Mouse (Mus musculus) cerebral cortex, adult 2 months (tissue): ENCODE data around the gene Fndc10.

Experiments used
- WGBS: fragments of 180-500 bp; shearing (Covaris S2); methylation state at CpG from one replicate; pipeline ENCODE4 v1.1.7; 2018; 5-methylcytosine and 5-hydroxymethylcytosine counted together

The Fndc10 gene

DNA sequence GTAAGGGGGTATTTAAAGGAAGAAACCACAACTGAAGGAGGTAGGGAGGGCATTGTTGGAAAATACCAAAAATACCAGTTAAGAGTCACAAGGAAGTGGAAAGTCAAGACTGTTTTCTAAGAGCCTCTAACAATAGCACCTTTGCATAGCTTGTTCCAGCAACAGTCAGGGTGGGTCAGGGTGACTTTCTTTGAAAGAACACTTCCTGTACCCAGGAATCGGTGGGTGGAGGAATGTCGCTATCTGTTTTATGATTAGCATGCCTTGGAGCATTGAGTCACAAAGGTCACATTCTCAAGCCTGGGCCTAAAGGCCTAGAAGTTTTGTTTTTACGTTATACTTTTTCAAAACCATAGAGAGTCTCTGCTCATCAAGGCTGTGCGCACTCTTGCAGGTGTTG, 6.4 kb upstream of the Fndc10 start:
- WGBS: 88% methylated on average over 4 of the region's 4 CpGs

DNA sequence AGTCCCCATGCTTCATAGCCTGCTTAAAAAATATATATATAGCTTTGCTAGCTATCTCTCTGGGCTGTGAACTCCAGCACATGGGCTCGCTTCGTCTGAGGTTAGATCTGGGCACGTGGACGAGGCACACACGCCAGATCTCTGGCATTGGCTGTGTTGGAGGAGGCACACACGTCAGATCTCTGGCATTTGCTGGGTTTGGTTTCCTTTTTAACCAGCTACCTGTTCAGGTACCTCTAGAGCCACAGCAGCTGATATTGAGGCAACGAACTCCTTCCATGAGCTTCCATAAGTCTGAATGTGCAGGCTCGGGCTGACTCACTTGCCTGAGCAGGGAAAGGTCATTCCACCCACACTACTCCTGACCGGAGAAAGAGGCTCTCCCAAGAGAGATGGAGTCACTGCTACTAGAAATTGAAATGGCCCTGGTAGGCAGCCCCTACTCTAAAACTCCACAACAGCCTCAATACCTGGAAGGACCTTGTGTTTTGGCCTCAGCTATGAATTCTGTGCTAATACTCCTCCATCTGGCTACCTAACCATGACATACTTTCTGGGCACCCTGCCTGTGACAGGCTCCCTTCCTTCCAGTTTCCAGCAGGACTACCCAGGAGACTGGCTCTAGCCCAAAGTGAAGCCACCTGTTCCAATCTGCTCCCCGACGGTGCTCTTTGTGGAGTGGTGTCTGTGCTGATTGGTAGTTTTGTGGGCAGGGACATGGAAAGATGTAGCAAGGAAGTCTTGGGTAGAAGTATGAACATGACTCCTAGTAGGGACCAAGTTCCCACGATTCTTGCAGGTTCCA, 3.4 kb upstream of the Fndc10 start:
- WGBS: 59% methylated on average over 12 of the region's 12 CpGs

DNA sequence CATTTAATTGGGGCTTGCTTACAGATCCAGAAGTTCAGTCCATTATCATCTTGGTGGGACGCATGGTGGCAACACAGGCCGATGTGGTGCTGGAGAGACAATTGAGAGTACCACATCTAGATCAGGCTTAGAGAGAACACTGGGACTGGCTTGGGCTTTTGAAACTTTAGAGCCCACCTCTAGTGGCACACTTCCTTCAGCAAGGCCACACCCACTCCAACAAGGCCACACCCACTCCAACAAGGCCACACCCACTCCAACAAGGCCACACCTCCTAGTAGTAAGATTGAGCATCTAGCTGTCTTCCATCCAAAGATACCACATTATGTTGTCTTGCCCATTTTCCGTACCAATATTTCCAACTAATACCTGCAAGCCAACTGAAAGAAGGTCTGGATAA, 1.7 kb upstream of the Fndc10 start:
- 94% methylated on average over 3 of the region's 3 CpGs for WGBS

DNA sequence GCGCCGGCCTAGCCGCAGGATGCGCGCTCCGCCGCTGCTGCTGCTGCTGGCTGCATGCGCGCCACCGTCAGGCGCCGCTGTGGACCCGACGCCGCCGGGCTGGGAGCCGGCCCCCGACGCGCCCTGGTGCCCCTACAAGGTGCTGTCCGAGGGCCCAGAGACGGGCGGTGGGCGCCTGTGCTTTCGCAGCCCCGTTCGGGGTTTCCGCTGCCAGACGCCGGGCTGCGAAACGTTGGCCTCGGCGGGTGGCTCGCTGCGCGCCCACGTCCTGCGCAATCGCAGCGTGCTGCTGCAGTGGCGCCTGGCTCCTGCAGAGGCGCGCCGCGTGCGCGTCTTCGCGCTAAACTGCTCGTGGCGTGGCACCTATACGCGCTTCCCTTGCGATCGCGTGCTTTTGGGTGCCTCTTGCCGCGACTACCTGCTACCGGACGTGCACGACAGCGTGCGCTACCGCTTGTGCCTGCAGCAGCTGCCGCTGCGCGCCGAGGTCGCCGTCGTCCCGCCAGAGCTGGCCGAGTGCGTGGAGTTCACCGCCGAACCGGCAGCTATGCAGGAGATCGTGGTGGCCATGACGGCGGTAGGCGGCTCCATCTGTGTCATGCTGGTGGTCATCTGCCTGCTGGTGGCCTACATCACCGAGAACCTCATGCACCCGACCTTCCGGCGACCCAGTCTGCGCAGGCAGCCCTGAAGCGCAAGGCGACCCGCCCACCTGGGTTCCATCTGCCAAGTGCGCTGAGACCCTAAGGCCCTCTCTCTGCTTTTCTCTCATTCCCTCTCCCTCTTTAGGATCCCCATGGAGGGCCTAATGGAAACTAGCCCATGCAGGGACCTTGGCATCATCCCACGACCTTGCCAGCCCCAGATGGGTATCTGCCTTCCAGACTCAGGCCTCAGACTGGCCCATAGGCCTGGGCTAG, 600 bp downstream of the Fndc10 start:
- WGBS: 1% methylated on average over 92 of the region's 92 CpGs

DNA sequence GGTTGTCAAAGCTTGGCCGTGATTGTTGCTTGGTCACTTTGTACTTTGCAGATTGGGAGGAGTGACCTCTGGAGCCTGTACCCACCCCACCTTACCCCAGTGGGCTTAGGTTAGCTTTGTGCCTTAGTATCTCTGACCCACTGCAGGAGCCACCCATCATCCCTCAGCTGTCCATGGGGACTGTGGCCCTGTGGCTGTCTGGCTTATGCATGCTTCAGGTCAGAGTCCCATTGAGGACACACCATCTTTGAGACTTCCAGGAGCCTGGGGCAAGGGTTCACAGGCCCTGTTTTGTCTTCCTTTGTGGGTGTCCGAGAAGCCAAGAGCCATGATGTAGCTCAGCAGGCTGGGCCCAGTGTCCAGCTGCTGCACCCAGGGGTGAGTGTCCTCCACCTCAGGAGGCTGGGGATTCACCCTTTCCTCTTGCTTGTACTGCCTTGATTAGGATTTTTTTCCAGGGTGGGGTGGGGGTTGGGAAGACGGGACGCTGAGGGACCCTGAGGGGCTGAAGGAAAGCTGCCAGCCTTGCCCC, 1.5 kb downstream of the Fndc10 start:
- WGBS: 64% methylated on average over 4 of the region's 4 CpGs

DNA sequence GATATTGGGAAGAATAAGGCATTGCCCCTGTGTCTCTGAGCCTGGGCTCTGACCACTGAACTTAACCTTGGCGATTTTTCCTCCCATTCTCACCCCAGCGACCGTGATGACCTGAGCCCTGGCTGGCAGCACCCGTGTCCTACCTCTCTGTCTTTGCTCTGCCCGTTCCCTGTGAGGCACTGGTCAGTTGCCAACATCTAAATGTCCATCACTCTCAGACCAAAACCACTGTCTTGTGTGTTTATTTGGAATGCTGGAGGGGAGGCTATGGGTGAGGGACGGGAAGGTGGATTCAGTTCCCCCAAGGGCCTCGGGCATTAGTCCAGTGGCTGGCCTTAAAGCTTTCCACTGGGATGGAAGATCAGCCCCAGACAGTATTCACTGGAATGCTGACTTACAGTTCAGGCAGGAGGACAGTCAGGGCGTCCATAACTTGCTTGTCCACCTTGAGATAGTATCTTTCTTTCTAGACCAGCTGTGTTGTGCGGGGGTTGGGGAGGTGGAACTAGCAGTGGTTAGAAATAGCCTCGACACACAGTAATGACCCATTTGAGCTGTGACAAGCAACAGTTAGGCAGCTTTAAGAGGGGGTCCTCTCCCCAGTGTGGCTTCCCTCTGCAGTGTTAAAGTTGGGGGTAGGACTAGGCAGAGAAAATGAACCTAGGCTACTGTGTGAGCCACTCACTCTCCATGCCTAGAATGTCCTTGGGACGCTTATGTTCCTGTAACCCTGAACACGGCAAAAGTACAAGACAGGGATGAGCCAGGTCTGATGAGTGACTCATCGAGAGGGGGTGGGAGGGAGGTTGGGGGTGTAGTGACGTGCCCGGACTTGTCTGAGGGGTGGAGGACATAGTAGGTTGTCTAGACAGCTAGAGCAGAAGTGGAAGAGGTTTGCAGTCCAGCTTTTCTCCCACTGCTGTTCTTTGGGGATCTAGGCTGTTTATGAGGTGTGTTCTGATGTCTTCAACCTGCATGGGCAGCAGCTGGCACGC, 2.4 kb downstream of the Fndc10 start:
- 54% methylated on average over 16 of the region's 16 CpGs for WGBS

DNA sequence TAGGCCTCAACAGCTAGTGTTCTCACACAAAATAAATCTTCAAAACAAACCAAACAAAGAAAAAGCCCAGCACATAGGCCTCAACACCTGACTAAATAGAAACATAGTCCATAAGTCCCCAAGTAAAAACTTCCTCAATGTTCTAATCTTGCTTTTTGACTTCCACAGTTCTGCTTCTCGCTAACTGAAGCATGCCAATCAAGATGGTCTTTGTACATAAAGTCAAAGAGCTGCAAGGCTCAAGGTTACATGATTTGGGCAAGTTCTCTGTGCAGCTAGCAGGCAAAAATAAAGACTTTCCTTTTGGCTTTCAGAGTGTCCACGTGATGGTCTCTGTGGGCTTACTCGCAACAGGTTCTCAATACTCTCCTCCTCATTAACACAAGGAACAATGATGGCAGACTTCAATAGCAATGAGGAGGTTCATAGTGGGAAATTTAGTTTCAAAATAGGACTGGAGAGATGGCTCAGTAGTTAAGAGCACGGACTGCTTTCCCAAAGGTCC, 9.3 kb downstream of the Fndc10 start:
- 94% methylated on average over 4 of the region's 4 CpGs for WGBS

DNA sequence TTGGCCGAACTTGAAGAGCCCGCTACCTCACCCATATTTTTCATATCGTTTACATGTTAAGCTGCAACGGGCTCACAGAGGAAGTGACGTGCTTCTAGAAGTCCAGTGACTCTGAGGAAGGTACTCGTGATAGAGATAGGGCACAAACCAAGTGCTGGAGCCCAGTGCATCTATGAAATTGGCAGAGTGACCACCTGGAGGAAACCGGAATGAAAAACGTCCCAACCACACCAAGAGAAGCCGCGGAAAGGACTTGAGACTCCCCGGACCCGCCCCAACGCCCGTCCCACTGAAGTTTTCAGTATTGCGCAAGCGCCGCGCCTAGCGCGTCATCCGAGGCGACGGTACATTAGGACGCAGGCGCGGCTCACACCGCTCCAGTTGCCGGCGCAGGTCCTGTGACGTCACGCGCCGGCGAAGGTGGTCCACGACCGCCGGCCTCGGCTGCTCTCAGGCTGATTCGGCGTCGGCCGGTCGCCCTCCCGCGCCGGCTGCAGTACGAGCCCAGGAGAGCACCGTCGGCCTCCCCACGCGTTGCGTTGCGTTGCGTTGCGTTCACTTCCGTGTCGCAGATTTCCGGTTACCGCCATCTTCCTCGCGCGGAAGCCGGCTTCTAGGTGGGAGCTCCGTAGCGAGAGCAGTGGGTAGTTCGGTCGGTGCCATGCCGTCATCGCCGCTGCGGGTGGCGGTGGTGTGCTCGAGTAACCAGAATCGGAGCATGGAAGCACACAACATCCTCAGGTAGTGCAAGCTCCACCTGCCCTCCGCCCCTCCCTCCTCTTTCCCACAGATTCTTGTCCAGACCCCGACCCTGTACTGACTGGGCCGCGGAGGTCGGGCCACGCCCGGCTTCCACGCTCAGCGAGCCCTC, 10.8 kb downstream of the Fndc10 start, which contains the start of gene Ssu72:
Gene Ssu72, plus strand, starts transcription at position 80 of the 871 bp plus-strand sequence.
- under 1% methylated on average over 83 of the region's 83 CpGs for WGBS

DNA sequence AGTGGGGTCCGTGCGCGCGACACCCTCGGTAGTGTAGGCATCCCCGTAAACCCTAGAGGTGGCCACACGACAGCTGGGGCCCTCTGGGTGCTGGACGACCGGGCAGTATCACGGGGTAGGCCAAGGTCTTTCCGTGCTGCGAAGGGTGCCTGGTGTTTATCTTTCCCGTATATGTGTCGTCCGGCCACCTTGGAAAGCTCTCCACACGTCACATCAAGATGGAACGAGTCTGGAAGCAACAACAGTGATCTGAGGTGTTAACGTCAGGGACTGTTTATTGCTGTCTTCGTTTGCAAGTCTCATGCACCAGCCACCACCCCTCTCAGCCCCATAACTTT, 11.4 kb downstream of the Fndc10 start:
- 0% methylated on average over 19 of the region's 19 CpGs for WGBS

DNA sequence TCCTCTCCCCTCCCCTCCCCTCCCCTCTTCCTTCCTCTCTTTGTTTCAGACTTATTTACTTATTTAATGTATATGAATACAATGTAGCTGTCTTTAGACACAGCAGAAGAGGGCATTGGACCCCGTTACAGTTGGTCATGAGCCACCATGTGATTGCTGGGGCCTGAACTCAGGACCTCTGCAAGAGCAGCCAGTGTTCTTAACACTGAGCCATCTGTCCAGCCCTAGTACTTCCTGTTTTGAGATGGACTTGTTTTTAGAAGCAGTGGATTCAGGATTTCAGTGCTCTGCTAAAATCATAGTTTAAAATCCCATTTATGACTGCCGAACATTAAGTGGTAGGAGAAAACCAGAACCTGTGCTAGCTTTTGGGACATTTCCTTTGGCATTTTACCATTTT, 14.4 kb downstream of the Fndc10 start:
- 31% methylated on average over 2 of the region's 2 CpGs for WGBS

DNA sequence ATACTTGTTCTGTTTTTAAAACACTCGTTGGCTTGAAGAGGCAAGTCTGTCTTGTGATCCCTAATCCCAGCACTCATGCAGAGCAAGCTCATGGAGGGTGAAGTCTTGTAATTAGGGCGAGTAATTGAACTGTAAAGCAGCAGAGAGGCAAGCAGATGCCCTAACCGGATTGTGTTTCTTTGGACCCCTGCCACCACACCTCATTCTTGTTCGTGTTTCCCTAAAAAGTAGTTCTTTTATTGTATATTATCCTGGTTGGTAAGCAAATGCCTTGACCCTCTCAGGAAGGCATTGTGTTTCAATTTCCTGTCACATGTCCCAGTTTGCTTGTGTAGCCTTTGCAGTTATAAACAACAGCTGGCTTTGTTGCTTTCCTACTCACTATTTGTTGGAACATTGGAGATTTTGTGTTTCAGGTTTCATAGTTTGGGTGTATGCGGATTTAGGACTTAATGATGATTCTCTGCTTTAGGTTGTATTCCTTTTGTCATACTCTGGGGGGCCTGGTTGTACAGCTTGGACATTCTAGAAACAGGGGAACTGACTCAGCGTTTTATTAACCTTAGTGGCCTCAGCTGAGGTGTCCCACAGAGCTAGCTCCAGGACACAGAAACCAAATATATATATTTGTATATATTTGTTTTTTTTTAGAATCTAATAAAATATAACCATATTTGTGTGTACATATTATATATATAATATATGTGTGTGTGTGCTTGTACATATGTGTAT, 16.5 kb downstream of the Fndc10 start:
- 37% methylated on average over 6 of the region's 6 CpGs for WGBS

DNA sequence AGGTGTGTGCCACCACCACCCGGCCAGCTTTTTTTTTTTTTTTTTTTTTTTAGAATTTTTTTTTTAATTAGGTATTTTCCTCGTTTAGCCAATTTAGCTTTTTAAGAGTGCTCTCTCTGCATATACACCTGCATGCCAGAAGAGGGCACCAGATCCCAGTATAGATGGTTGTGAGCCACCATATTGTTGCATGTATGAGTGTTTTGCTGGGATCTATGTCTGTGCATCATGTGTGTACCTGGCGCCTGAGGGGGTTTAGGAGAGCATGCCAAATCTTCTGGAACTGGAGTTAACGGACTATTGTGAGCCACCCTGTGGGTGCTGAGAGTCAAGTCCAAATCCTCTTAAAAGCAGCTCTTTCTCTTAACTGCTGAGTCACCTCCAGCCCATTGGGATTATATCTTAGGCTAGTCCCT, 27.5 kb downstream of the Fndc10 start:
- 26% methylated on average over 4 of the region's 4 CpGs for WGBS

DNA sequence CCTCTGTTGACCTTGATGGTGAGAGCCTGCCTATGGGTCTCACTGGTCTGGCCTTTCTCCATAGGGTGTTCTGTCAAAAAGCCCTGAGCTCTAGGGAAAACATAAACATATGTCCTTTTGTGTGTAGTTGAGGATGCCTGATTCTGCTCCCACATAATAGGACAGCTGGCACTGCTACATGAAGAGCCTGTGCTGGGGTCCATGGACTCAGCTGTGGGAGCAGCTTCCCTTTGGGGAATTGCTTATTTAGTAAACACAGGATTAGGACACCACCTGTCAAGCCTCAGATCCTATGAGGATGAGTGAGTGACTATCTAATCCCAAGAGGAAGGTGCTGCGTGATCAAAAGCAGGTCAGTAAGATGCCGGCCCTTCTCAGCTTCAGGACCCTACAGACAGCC, 33.9 kb downstream of the Fndc10 start:
- 90% methylated on average over 2 of the region's 2 CpGs for WGBS

DNA sequence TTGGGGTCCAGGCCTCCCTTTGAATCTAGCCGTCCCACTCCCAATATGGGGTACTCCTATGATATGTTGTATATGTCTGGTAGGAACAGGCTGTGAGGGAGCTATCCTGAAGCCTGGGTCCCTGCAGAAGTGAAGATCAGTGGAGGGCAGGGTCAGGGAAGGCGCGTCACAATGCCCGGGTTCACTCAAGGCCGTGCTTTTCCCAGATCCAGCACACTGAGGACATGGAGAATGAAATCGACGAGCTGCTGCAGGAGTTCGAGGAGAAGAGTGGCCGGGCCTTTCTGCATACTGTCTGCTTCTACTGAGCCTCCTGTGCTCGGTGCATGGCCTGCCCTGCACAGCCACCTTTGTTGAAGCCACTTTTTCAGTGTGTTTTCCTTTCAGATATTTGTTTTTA, 39.1 kb downstream of the Fndc10 start:
- WGBS: 79% methylated on average over 10 of the region's 10 CpGs

DNA sequence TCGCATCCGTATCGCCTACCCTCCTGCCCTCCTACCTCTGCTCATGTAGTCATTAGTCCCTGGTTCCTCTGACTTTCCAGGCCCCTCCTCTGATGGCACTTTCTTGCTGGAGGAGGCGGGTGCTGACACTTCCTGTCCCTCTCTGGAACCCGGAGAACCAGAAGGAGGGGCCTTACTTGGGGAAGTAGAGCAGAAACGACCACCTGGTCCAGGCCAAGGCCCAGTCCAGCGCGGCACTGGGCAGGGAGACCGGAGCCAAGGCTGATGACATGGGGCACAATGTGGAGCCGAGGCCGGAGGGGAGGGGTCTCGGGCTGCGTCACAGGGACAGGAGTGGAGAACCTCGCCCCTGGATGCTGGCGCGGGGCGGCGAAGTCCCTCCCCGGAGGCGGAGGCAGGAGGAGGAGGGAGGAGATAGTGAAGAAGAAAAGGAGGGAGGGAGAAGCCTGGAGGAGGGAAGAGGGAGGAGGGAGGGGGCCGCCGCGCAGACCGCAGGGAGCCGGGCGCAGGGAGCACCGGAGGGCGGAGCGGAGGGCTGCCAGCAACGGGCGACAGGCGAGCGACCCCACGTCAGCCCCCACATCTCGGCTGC, 40.3 kb downstream of the Fndc10 start, which contains the start of gene Tmem240:
Gene Tmem240, plus strand, starts transcription at position 451 of the 592 bp plus-strand sequence.
- WGBS: under 1% methylated on average over 33 of the region's 35 CpGs

DNA sequence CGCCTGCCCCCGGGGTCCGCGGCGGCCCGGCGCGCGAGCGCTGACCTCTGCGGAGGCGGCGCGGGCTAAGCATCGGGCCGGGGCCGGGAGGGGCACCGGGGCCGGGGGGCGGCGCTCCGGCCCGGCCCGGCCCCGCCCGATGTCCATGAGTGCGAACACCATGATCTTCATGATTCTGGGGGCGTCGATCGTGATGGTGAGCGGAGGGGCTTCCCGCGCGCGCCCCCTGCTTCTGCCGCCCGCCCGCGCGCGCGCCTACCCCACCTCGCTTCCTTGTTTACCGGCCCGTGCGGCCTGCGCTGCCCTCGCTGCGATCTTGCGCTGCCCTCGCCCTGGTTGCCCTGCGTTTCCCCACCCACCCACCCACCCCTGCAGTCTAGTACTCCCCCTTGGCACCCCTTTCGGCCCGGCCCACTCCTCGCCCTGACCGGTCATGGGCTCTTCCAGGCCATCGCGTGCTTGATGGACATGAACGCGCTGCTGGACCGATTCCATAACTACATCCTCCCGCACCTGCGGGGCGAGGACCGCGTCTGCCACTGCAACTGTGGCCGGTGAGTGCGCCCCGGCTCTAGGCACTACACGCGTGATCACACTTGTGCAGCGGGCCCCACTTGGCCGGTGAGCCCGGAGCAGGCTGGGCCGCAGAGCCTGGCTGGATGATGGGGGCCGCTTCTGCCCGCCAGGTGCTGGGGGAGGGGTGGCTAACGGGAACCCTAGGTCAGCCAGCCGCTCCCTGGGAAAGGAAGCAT, 41.0 kb downstream of the Fndc10 start:
- 2% methylated on average over 69 of the region's 79 CpGs for WGBS

DNA sequence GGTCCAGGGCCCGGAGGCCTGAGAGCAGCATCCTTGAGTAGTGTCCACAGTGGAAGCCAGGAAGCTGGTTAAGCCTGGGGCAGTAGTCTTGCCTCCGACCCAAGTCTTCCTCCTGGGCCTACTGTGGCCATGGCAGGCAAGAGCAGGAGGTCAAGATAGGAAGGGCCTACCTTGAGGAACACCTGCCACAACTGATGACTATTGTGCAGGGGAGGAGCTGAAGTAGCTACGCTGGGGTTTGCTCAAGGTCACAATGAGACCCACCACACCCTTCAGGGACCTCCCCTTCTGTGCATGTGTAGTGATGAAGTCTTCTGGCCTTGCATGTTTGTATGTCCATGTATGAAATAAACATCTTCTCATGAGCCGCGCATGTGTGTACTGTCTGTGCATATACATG, 41.6 kb downstream of the Fndc10 start:
- WGBS: 61% methylated on average over 5 of the region's 5 CpGs

DNA sequence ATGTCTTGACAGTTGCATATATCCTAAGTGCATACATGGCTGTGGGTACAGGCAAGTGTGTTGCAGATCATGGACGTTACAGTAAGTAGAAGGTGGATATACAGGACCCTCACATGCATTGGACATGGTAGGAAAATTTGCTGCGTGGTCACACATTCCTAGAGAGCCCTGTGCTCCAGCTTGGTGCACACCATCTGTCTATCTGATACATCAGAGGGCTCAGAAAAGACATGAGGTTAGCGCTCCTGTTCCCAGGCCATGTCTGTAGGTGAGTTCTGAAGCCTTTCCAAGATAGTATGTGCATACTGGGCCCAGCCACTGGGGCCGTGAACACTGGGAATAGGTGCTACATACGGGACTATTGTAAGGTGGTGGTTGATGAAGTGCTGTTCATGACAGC, 42.3 kb downstream of the Fndc10 start:
- WGBS: 76% methylated on average over 5 of the region's 5 CpGs
